Mouse (Mus musculus): ENCODE results near the gene Klb.

DNA sequence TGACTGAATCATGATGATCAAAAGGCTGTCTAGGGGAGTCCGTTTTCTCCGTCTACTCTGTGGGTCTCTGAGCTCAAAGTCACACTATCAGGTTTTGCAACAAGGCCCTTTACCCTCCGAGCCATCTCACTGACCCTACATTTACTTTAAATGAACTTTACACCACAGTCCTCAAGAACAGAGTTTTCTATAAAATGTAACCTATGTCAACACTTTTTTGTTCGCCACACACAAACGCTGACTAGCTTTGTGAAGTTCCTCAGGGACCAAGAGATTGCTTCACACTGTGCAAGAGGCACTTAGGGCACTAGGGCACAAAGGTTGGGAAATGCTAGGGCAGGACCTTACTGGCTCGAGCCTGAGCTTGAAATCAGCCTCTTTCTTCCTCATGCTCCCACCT is 8.7 kb downstream of the Klb start:
- TF ChIP-seq CTCF (IDR thresholded peaks at IDR 0.05; ENCODE audit: borderline replicate concordance, insufficient read depth, low read length) (no peak), POLR2A (IDR thresholded peaks at IDR 0.05; ENCODE audit: low read depth, low read length) (no peak)
